21 mouse cellular contexts compared by ENCODE assay signal in the genomic region with DNA sequence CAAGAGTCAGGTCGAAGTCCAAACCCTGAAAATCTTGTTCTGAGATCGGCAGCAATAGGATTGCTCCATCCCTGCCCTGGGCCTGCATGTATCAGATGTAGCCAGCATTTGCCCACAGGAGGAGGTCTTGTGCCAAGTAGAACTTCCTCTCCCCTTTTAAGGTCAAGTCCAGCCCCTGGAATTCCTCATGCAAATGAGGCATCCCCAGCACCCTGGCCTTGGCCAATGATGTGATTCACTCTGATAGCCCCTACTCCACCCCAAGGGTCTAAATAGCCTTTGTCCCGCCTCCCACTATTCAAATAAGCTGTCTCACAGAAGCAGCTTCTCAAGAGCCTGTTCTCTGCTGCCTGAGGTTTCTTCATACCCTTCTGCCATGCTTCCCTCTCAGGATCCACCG. TPM values are rescaled to one million over a fixed set of nuclear protein-coding genes. Genes with fewer than 3 reads are reported as not detected.
DNase-seq lines count a peak whose midpoint lies in the region; ATAC-seq and TF ChIP-seq lines count a peak whose summit lies in the region.
"Had no signal": no experiment of that assay in that cellular context is flagged by ENCODE, and none has a peak within 500 bp of the region (broad histone marks: within the 10 kb centered on the region; RNA-seq: fewer than 3 reads in every experiment).

No protein-coding gene starts in this region.

- peak; percentile 77 for DNase-seq in ZHBTc4 (ENCODE audit: low read depth, low spot score)
- DNase-seq in MN1 (ENCODE audit: low spot score): no peak
- DNase-seq in midbrain, embryonic 14.5 days: no peak
- no peak for DNase-seq in kidney, postnatal 36 days
- DNase-seq: adrenal gland, adult 8-10 months; adrenal gland, postnatal 36 days; cerebellum, adult 8-10 months; cerebellum, postnatal 14 days; embryo, embryonic 11 days; gastrocnemius, postnatal 14 days; heart, postnatal 4 days had no signal

- no peak for TF ChIP-seq EP300 in ES-Bruce4 (IDR thresholded peaks at IDR 0.05; ENCODE audit: insufficient read depth, low read depth, low read length)

- H3K4me3 ChIP-seq in intestine, postnatal 0 days (ENCODE audit: low read depth, low read length): no peak overlapping the region
- no peak overlapping the region for H3K4me3 ChIP-seq in intestine, embryonic 16.5 days (ENCODE audit: low read length)
- H3K4me3 ChIP-seq in ES-Bruce4 (ENCODE audit: low read depth, low read length): 0 out of 2 replicates have a peak overlapping the region, but pooled peaks have one; percentile 5
- no peak overlapping the region for H3K4me3 ChIP-seq in midbrain, embryonic 14.5 days (replicated peaks; ENCODE audit: low read depth, low read length)
- H3K4me3 ChIP-seq: embryonic facial prominence, embryonic 12.5 days; forebrain, embryonic 15.5 days; heart, embryonic 13.5 days; hindbrain, embryonic 12.5 days had no signal

- 0 out of 2 replicates have a peak overlapping the region, but pooled peaks have one; percentile 15 for H3K27ac ChIP-seq in intestine, postnatal 0 days (ENCODE audit: low read depth, low read length)
- no peak overlapping the region for H3K27ac ChIP-seq in intestine, embryonic 16.5 days (ENCODE audit: low read length)
- no peak overlapping the region for H3K27ac ChIP-seq in ES-Bruce4 (ENCODE audit: insufficient read depth, low read length)
- H3K27ac ChIP-seq in midbrain, embryonic 14.5 days (replicated peaks; ENCODE audit: low read depth, low read length): no peak overlapping the region
- H3K27ac ChIP-seq: embryonic facial prominence, embryonic 12.5 days; forebrain, embryonic 15.5 days; heart, embryonic 13.5 days; hindbrain, embryonic 12.5 days had no signal

- TF ChIP-seq POLR2A in ES-Bruce4 (IDR thresholded peaks at IDR 0.05; ENCODE audit: insufficient read depth, low read length): no peak

- no peak overlapping the region for H3K4me2 ChIP-seq in intestine, postnatal 0 days (replicated peaks; ENCODE audit: low read depth)
- H3K4me2 ChIP-seq in intestine, embryonic 16.5 days (ENCODE audit: low read depth, low read length): no peak overlapping the region
- H3K4me2 ChIP-seq in midbrain, embryonic 14.5 days (ENCODE audit: low read length): no peak overlapping the region
- H3K4me2 ChIP-seq: embryonic facial prominence, embryonic 12.5 days; forebrain, embryonic 15.5 days; heart, embryonic 13.5 days; hindbrain, embryonic 12.5 days had no signal

- TF ChIP-seq CTCF in intestine, postnatal 0 days (IDR thresholded peaks at IDR 0.05; ENCODE audit: low read depth): no peak
- TF ChIP-seq CTCF in ES-Bruce4 (IDR thresholded peaks at IDR 0.05; ENCODE audit: low read depth, low read length): no peak

- no peak for ATAC-seq in intestine, postnatal 0 days
- ATAC-seq in intestine, embryonic 16.5 days: no peak
- ATAC-seq in midbrain, embryonic 14.5 days (ENCODE audit: low FRiP score, low TSS enrichment): no peak
- ATAC-seq: forebrain, embryonic 15.5 days; hindbrain, embryonic 16.5 days; inflammation-experienced regulatory T-cells, adult 6 months; Patski had no signal

- H3K9me3 ChIP-seq in intestine, postnatal 0 days (ENCODE audit: control insufficient read depth): no peaks in the 10 kb centered on the region
- H3K9me3 ChIP-seq in intestine, embryonic 16.5 days (ENCODE audit: control insufficient read depth, low read length): 0 out of 2 replicates have a peak, but pooled peaks cover 3% of the 10 kb centered on the region
- H3K9me3 ChIP-seq in ES-Bruce4 (replicated peaks; ENCODE audit: control insufficient read depth, insufficient read depth, low read length, poor library complexity, severe bottlenecking): no peaks in the 10 kb centered on the region
- no peaks in the 10 kb centered on the region for H3K9me3 ChIP-seq in midbrain, embryonic 14.5 days (ENCODE audit: control insufficient read depth, low read length)
- H3K9me3 ChIP-seq: embryonic facial prominence, embryonic 12.5 days; forebrain, embryonic 15.5 days; heart, embryonic 13.5 days; hindbrain, embryonic 12.5 days had no signal

- no peaks in the 10 kb centered on the region for H3K4me1 ChIP-seq in intestine, postnatal 0 days (replicated peaks; ENCODE audit: control insufficient read depth, insufficient read depth, low read length)
- peaks cover 5% of the 10 kb centered on the region; the same call in 1 of the 2 replicates for H3K4me1 ChIP-seq in intestine, embryonic 16.5 days (ENCODE audit: control insufficient read depth, insufficient read depth, low read length)
- H3K4me1 ChIP-seq in ES-Bruce4 (ENCODE audit: control insufficient read depth, insufficient read depth, low read length): no peaks in the 10 kb centered on the region
- peaks cover 6% of the 10 kb centered on the region; the same call in 1 of the 2 replicates for H3K4me1 ChIP-seq in midbrain, embryonic 14.5 days (ENCODE audit: control insufficient read depth, insufficient read depth, low read length)
- H3K4me1 ChIP-seq: forebrain, embryonic 15.5 days had no signal

- WGBS in intestine, postnatal 0 days: 85% methylated on average over 4 of the region's 4 CpGs
- 90% methylated on average over 4 of the region's 4 CpGs for WGBS in intestine, embryonic 16.5 days
- WGBS in midbrain, embryonic 14.5 days: 86% methylated on average over 4 of the region's 4 CpGs

- H3K27me3 ChIP-seq in intestine, postnatal 0 days (replicated peaks; ENCODE audit: control insufficient read depth, insufficient read depth, low read length): no peaks in the 10 kb centered on the region
- H3K27me3 ChIP-seq in intestine, embryonic 16.5 days (replicated peaks; ENCODE audit: control insufficient read depth, insufficient read depth, low read length): no peaks in the 10 kb centered on the region
- H3K27me3 ChIP-seq in ES-Bruce4 (ENCODE audit: control insufficient read depth, insufficient read depth, low read length, poor library complexity, severe bottlenecking): no peaks in the 10 kb centered on the region
- H3K27me3 ChIP-seq in midbrain, embryonic 14.5 days (ENCODE audit: control insufficient read depth, insufficient read depth, low read length): no peaks in the 10 kb centered on the region
- H3K27me3 ChIP-seq: embryonic facial prominence, embryonic 12.5 days; forebrain, embryonic 15.5 days; hindbrain, embryonic 12.5 days had no signal

- H3K36me3 ChIP-seq in intestine, postnatal 0 days (ENCODE audit: control insufficient read depth, insufficient read depth): no peaks in the 10 kb centered on the region
- H3K36me3 ChIP-seq in intestine, embryonic 16.5 days (ENCODE audit: control insufficient read depth, insufficient read depth, low read length): no peaks in the 10 kb centered on the region
- H3K36me3 ChIP-seq in ES-Bruce4 (ENCODE audit: control insufficient read depth, insufficient read depth, low read length, poor library complexity, severe bottlenecking): no peaks in the 10 kb centered on the region
- H3K36me3 ChIP-seq in midbrain, embryonic 14.5 days (ENCODE audit: control insufficient read depth, insufficient read depth, low read length): no peaks in the 10 kb centered on the region
- H3K36me3 ChIP-seq: embryonic facial prominence, embryonic 12.5 days; forebrain, embryonic 15.5 days; heart, embryonic 13.5 days; hindbrain, embryonic 12.5 days had no signal

- H3K9ac ChIP-seq in intestine, postnatal 0 days (ENCODE audit: low read depth, low read length): no peak overlapping the region
- H3K9ac ChIP-seq in intestine, embryonic 16.5 days (ENCODE audit: low read depth, low read length): no peak overlapping the region
- no peak overlapping the region for H3K9ac ChIP-seq in ES-Bruce4 (ENCODE audit: low read depth, poor library complexity, severe bottlenecking)
- H3K9ac ChIP-seq in midbrain, embryonic 14.5 days (replicated peaks; ENCODE audit: low read length): no peak overlapping the region
- H3K9ac ChIP-seq: embryonic facial prominence, embryonic 12.5 days; forebrain, embryonic 15.5 days; heart, embryonic 13.5 days; hindbrain, embryonic 12.5 days had no signal

RNA-seq across cellular contexts. Expression of gene Bdkrb2, which starts 28.2 kb away (rescaled TPM):
- polyA plus RNA-seq in intestine, postnatal 0 days (2015; fragmentation: Nextera tagmentation; extraction: Ambion mirVana): 3.8 and 4.4 TPM in 2 replicates
- 5.3 and 5.8 TPM in 2 replicates for polyA plus RNA-seq in intestine, embryonic 16.5 days (2015; fragmentation: Nextera tagmentation; extraction: Ambion mirVana)
- polyA plus RNA-seq in ES-Bruce4 (2011; ENCODE audit: insufficient read depth, insufficient read length, low read depth, missing spikeins): 1.2 and 1.4 TPM in 2 replicates
- 0.36 and 0.49 TPM in 2 replicates for polyA plus RNA-seq in midbrain, embryonic 14.5 days (2014; fragmentation: Nextera tagmentation; extraction: Ambion mirVana)
- polyA plus RNA-seq: inflammation-experienced regulatory T-cells, adult 6 months had no signal
